Mouse (Mus musculus): ENCODE measurements at regions not wholly inside any gene's neighbourhood (a gene's known extent, or its start where the extent isn't known, plus 50 kb on each side); places are given as distances from the start of the nearest gene placed in this dataset.

DNA sequence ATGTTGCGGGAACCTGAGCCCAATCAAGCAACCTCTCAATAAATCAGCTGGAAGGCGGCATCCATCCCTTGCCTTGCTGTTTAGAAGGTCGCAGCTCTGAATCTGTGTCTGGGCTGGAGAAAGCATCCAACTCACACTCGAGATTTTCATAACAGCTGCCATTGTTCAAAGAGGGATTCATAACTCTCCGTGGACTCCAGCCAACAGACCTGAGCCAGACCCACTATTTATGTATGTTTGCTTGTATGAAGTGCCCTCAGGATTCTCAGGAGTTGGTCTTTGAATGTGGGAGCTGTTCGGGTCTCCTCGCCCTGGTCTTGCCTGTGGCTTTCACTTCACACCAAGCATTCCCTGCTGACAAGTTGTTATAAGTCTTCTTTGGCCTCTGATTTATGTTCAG is 127.0 kb downstream of the Cdc5l start:
- TF ChIP-seq POLR2A (IDR thresholded peaks at IDR 0.05; ENCODE audit: extremely low read depth, insufficient read depth, low read length) (no peak), CTCF (IDR thresholded peaks at IDR 0.05; ENCODE audit: extremely low read depth, insufficient read depth, low read length) (no peak)

Measured in cortical plate, adult 2 months (tissue).